27 mouse cellular contexts compared by ENCODE assay signal in genomic region chr16:29046453-29046993, GRCm38 (mm10).
"Had no signal": no experiment of that assay in that cellular context is flagged by ENCODE, and none has a peak within 500 bp of the region (broad histone marks: within the 10 kb centered on the region; RNA-seq: fewer than 3 reads in every experiment).

No protein-coding gene starts in this region.

- H3K4me2 ChIP-seq: heart, embryonic 12.5 days; hindbrain, embryonic 12.5 days; hindbrain, embryonic 14.5 days; intestine, embryonic 15.5 days; liver, embryonic 11.5 days; liver, embryonic 13.5 days; liver, embryonic 15.5 days had no signal

- DNase-seq: gastrocnemius, adult 2 months; gastrocnemius, postnatal 10 days; gastrocnemius, postnatal 25 days; heart, adult 18-20 months; heart, postnatal 10 days; heart, postnatal 4 days; kidney, adult 18-20 months; kidney, adult 9 months; kidney, postnatal 14 days; kidney, postnatal 36 days; layer of hippocampus, adult 9-11 months; layer of hippocampus, postnatal 36 days; left cerebral cortex, postnatal 4 days; liver; liver, embryonic 13.5 days; liver, postnatal 0 days had no signal

- H3K4me3 ChIP-seq: gastrocnemius, adult 2 months; heart, embryonic 10.5 days; heart, embryonic 12.5 days; hindbrain, embryonic 10.5 days; hindbrain, embryonic 12.5 days; intestine, embryonic 15.5 days; liver, embryonic 13.5 days; liver, embryonic 15.5 days had no signal

- H3K27ac ChIP-seq: gastrocnemius, adult 2 months; heart, embryonic 10.5 days; hindbrain, embryonic 10.5 days; hindbrain, embryonic 12.5 days; hindbrain, embryonic 14.5 days; intestine, embryonic 15.5 days; liver, embryonic 13.5 days; liver, embryonic 15.5 days had no signal

- H3K27me3 ChIP-seq: heart, embryonic 12.5 days; hindbrain, embryonic 12.5 days; intestine, embryonic 15.5 days; liver, embryonic 13.5 days; liver, embryonic 15.5 days had no signal

- H3K9me3 ChIP-seq: heart, embryonic 10.5 days; heart, embryonic 12.5 days; hindbrain, embryonic 10.5 days; hindbrain, embryonic 12.5 days; intestine, embryonic 15.5 days; liver, embryonic 13.5 days; liver, embryonic 15.5 days had no signal

- H3K9ac ChIP-seq: heart, embryonic 12.5 days; hindbrain, embryonic 12.5 days; hindbrain, embryonic 14.5 days; intestine, embryonic 15.5 days; liver, embryonic 13.5 days; liver, embryonic 15.5 days; liver, postnatal 0 days had no signal

- H3K36me3 ChIP-seq: heart, embryonic 10.5 days; heart, embryonic 12.5 days; hindbrain, embryonic 10.5 days; hindbrain, embryonic 12.5 days; intestine, embryonic 15.5 days; liver, embryonic 13.5 days; liver, embryonic 15.5 days had no signal

- H3K4me1 ChIP-seq: heart, embryonic 10.5 days; heart, embryonic 12.5 days; hindbrain, embryonic 10.5 days; hindbrain, embryonic 12.5 days; intestine, embryonic 15.5 days; liver, embryonic 13.5 days; liver, embryonic 15.5 days had no signal

- ATAC-seq: hindbrain, embryonic 16.5 days; inflammation-experienced regulatory T-cells, adult 6 months; intestine, embryonic 15.5 days; intestine, postnatal 0 days; liver, postnatal 0 days had no signal
